Mouse (Mus musculus): ENCODE results near the gene Adamts20. TPM values are rescaled to one million over a fixed set of nuclear protein-coding genes. Genes with fewer than 3 reads are reported as not detected.
A peak's percentile ranks its signal among the peaks of the same experiment; 100 is the strongest.
"Not testable (repeated sequence)": the region's sequence is repeated elsewhere in the genome, so short reads cannot be mapped to it uniquely, and the experiment has no call there.

Gene Adamts20
- polyA plus RNA-seq, 1 experiment from 2014 or later: 3.1 TPM

DNA sequence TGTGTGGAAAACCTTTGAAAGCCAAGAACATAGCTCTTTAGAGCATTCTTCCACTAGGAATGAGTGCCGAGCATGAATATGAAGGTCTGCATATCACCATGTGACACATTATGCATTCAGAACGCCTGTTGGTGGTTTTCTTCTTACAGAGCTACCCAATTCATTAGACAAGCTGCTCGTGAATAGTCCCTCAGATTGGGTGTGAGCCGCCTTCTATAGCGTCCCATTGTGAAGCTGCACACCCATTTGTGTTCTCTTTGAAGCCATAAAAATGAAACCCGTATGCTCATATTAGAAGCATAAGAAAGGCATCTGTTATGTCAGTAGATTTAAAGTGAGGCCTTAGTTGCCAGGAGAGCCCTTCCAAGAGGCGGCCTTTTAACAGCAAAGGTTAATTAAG lies 72.5 kb downstream of the Adamts20 start:
- Histone ChIP-seq H3K4me1 (no peaks in the 10 kb centered on the region), H3K4me3 (no peak overlapping the region), H3K9me3 (no peaks in the 10 kb centered on the region), H3K27ac (replicated peaks) (no peak overlapping the region), H3K36me3 (replicated peaks) (no peaks in the 10 kb centered on the region), H3K27me3 (replicated peaks; ENCODE audit: low read depth, poor library complexity, severe bottlenecking) (no peaks in the 10 kb centered on the region)
- WGBS: 80% methylated on average over 7 of the region's 7 CpGs
- no peak for DNase-seq (ENCODE audit: low spot score)

DNA sequence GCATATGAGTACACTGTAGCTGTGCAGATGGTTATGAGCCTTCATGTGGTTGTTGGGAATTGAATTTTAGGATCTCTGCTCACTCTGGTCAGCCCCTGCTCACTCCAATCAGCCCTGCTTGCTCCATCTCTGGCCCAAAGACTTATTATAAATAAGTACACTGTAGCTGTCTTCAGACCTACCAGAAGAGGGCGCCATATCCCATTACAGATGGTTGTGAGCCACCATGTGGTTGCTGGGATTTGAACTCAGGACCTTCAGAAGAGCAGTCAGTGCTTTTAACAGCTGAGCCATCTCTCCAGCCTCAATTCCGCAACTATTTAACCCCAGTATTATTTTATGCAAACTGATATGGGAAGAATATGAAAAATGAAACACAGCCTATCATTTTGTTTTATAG lies 75.1 kb downstream of the Adamts20 start:
- H3K27ac ChIP-seq (replicated peaks); H3K9me3 ChIP-seq; H3K4me1 ChIP-seq; H3K4me3 ChIP-seq; H3K27me3 ChIP-seq (replicated peaks; ENCODE audit: low read depth, poor library complexity, severe bottlenecking); H3K36me3 ChIP-seq (replicated peaks); DNase-seq (ENCODE audit: low spot score): not testable (repeated sequence)
- 72% methylated on average over 2 of the region's 2 CpGs for WGBS

DNA sequence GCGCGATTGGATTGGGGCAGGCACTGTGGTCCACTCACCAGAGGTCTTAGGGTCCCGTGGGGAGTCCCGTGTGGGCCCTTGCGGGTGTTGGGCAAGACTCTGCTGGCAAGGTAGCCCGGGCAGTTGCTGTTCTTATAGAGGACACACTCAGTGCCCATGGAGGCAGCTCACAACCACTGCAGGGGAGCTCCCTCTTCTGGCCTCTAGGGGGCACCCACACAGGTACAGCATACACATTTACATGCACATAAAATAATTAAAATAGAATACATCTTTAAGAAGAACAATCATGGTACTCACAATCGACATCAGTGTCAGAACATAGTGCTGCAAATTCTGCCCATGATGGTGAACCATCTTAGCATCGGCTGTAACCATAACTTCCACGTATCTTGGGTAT lies 85.8 kb downstream of the Adamts20 start:
- no peaks in the 10 kb centered on the region for H3K4me1 ChIP-seq
- H3K36me3 ChIP-seq (replicated peaks): peaks cover 5% of the 10 kb centered on the region; the same call in 1 of the 2 replicates
- WGBS: 97% methylated on average over 7 of the region's 9 CpGs
- no peaks in the 10 kb centered on the region for H3K9me3 ChIP-seq
- H3K27ac ChIP-seq (replicated peaks): no peak overlapping the region
- DNase-seq (ENCODE audit: low spot score): no peak
- no peak overlapping the region for H3K4me3 ChIP-seq
- H3K27me3 ChIP-seq (replicated peaks; ENCODE audit: low read depth, poor library complexity, severe bottlenecking): no peaks in the 10 kb centered on the region

DNA sequence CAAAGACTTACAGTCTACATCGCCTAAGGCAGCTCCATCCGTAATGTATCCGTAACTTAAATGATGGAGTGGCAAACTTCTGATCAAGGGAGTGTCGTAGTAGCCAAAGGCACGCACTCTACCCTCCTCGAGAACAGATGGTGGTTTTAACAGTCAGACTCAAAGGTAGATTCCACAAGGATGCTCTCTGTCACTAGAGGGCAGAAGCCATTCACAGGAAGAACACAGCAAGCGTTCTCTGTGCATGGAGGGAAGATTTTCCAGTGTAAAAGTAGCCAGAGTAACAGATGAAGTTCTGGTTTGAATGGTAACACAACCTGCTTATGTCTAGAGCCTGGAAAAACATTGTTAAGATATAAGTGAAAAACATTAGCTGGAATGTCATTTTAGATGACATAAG lies 92.7 kb downstream of the Adamts20 start:
- Histone ChIP-seq H3K4me1 (no peaks in the 10 kb centered on the region), H3K27me3 (replicated peaks; ENCODE audit: low read depth, poor library complexity, severe bottlenecking) (no peaks in the 10 kb centered on the region), H3K4me3 (no peak overlapping the region), H3K27ac (replicated peaks) (no peak overlapping the region), H3K36me3 (replicated peaks) (no peaks in the 10 kb centered on the region), H3K9me3 (no peaks in the 10 kb centered on the region)
- WGBS: 83% methylated on average over 7 of the region's 7 CpGs
- DNase-seq (ENCODE audit: low spot score): no peak

DNA sequence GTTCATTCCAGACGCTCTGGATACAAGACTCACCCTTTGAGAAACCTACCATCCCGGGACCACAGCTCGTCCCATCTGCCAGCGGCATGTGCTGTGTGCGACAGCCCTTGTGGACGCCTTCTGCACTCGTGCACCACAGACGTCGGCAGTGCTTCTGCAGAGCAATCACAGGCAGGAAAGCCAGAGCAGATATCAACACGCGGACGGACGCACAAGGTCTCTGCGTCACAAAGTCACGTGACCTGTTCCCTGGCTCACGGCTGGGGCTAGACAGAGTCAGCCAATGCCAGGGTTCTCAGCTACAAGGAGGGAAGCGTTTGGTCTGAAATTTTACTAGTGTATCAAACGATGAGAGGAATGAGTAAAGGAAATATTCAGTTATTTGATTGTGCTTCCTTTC lies 116.2 kb downstream of the Adamts20 start:
- no peaks in the 10 kb centered on the region for H3K4me1 ChIP-seq
- DNase-seq (ENCODE audit: low spot score): no peak
- no peak overlapping the region for H3K27ac ChIP-seq (replicated peaks)
- no peaks in the 10 kb centered on the region for H3K27me3 ChIP-seq (replicated peaks; ENCODE audit: low read depth, poor library complexity, severe bottlenecking)
- H3K36me3 ChIP-seq (replicated peaks): peaks cover 42% of the 10 kb centered on the region
- WGBS: 92% methylated on average over 18 of the region's 18 CpGs
- H3K4me3 ChIP-seq: no peak overlapping the region
- H3K9me3 ChIP-seq: peaks cover 4% of the 10 kb centered on the region; the same call in 1 of the 2 replicates

DNA sequence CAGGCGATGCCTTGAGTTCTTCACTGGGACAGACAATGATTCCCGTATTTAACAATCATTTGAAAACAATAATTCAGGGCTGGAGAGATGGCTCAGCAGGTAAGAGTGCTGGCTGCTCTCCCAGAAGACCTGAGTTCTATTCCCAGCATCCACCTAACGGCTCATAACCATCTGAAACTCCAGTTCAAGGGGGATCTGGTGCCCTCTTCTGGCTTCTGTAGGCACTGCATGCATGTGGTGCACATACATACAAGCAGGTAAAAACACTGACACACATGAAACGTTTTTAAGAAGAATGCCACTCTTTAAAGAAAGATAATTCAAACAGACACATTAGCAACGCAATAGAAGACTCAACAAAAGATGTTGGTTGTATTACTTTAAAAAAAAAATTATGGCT lies 120.9 kb downstream of the Adamts20 start:
- Histone ChIP-seq H3K27ac (replicated peaks) (no peak overlapping the region), H3K9me3 (peaks cover 4% of the 10 kb centered on the region; the same call in 1 of the 2 replicates), H3K36me3 (replicated peaks) (peaks cover 27% of the 10 kb centered on the region), H3K4me1 (no peaks in the 10 kb centered on the region), H3K27me3 (replicated peaks; ENCODE audit: low read depth, poor library complexity, severe bottlenecking) (no peaks in the 10 kb centered on the region), H3K4me3 (no peak overlapping the region)
- DNase-seq (ENCODE audit: low spot score): no peak
- 88% methylated on average over 5 of the region's 5 CpGs for WGBS

DNA sequence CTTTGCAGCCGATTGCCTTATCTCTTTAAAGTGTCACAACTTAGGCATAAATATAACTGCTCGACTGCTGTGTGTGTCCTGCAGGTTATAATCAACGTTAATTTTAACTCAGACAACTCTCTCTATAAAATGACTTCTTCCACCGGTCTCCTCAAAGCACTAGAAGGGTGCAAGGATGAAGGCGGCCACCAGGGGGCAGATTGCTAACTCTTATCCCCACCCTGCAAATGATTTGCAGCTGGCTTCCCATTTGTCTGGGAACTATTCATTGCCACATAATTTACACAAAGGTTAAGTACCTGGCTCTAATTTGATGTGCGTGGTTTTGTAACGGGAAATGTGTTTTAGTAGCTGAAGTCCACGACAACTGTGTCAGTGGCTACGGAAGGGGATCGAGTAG lies 122.9 kb downstream of the Adamts20 start:
- peaks cover 8% of the 10 kb centered on the region for H3K4me1 ChIP-seq

DNA sequence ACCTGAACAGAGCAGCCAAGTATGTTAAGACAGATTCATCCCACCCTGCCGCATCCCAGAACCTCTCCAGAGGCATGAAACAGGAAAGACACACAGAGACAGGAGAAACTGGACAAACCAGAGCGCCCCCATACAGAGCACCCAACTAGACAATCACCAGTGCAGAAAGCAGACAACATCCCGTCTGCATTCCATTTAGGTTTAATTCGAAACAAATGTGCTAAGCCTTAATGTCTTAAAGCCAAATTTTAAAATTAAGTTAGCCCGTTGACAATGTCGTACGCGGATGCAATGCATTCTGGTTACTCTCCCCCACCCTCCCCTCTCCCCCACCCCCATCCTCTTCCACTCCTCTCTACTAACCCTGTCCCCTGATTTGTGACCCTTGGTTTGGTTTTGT lies 126.2 kb downstream of the Adamts20 start:
- WGBS: 56% methylated on average over 8 of the region's 8 CpGs
- Histone ChIP-seq H3K36me3 (replicated peaks) (peaks cover 6% of the 10 kb centered on the region; the same call in 1 of the 2 replicates), H3K27ac (replicated peaks) (peak overlapping the region; percentile 63), H3K27me3 (replicated peaks; ENCODE audit: low read depth, poor library complexity, severe bottlenecking) (no peaks in the 10 kb centered on the region), H3K9me3 (no peaks in the 10 kb centered on the region), H3K4me1 (peaks cover 17% of the 10 kb centered on the region), H3K4me3 (no peak overlapping the region)
- DNase-seq (ENCODE audit: low spot score): peak; percentile 26

More for the DNA sequence above, 122.9 kb downstream of the Adamts20 start:
- Histone ChIP-seq H3K9me3 (peaks cover 4% of the 10 kb centered on the region; the same call in 1 of the 2 replicates), H3K4me3 (no peak overlapping the region), H3K36me3 (replicated peaks) (peaks cover 27% of the 10 kb centered on the region), H3K27me3 (replicated peaks; ENCODE audit: low read depth, poor library complexity, severe bottlenecking) (no peaks in the 10 kb centered on the region), H3K27ac (replicated peaks) (no peak overlapping the region)
- 62% methylated on average over 10 of the region's 10 CpGs for WGBS
- peak; percentile 75 for DNase-seq (ENCODE audit: low spot score)

DNA sequence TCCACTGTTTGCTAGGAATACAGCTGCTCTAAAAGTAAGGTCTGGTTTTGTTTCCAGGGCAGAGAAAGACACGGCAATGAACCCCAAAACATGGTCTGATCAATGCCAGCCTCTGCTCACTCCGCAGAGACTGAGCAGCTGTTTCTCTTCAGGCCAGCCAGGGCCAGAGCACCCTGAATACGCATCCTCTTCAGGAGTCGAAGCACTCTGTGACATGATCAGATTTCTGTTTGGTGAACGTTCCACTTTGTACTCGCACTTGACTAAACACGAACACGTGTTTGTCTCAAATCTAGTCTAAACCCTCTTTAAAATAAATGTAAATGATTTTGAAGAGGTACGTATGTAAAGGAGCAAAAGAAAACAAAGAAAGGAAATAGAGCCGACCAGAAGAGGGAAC lies 130.6 kb downstream of the Adamts20 start:
- Histone ChIP-seq H3K27ac (replicated peaks) (no peak overlapping the region), H3K36me3 (replicated peaks) (peaks cover 6% of the 10 kb centered on the region), H3K27me3 (replicated peaks; ENCODE audit: low read depth, poor library complexity, severe bottlenecking) (no peaks in the 10 kb centered on the region), H3K4me3 (no peak overlapping the region), H3K9me3 (no peaks in the 10 kb centered on the region), H3K4me1 (peaks cover 17% of the 10 kb centered on the region)
- 54% methylated on average over 10 of the region's 10 CpGs for WGBS
- no peak for DNase-seq (ENCODE audit: low spot score)

DNA sequence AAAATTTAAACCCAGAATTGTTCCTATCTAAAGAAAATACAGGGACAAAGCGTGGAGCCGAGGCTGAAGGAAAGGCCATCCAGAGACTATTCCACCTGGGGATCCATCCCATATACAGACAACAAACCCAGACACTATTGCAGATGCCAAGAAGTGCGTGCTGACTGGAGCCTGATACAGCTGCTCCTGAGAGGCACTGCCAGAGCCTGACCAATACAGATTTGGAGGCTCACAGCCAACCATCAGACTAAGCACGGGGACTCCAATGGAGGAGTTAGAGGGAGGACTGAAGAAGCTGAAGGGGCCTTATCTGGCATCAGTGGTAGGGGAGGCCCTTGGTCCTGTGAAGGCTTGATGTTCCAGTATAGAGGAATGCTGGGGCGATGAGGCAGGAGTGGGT lies 138.6 kb downstream of the Adamts20 start:
- Histone ChIP-seq H3K27ac (replicated peaks) (no peak overlapping the region), H3K27me3 (replicated peaks; ENCODE audit: low read depth, poor library complexity, severe bottlenecking) (no peaks in the 10 kb centered on the region), H3K36me3 (replicated peaks) (peaks cover 16% of the 10 kb centered on the region), H3K9me3 (no peaks in the 10 kb centered on the region), H3K4me3 (no peak overlapping the region), H3K4me1 (peaks cover 10% of the 10 kb centered on the region)
- WGBS: 90% methylated on average over 5 of the region's 5 CpGs
- no peak for DNase-seq (ENCODE audit: low spot score)

DNA sequence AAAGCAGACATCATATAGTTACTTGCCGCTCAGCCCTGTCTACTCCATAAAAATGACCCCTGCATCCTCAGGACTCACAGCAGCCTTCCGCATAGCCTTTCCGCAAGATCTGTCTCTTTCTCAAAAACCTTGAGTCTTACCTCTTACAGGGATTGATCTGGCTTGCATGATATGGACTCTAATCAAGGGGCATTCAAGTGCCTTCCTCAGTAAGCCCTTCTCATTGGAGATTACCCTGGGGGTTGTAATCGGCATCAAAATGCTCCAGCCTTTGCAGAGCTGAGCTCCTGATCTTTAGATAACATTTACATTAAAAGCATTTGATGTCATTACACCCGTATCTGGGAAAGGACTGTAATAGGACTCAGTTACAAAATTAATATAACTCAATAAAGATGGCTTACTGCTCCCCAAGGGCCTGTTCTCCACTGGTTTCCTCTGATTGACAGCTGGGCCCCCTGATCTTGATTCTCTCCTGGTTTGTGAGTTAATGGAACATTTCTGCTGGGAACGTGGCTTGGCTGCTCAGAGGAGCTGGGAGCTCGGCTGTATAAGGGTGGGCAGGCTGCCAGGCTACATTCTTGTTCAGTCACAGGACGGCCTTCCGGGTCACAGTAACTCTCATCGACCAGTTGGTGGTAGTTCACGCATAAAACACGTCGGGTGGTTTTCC lies 139.6 kb downstream of the Adamts20 start:
- Histone ChIP-seq H3K9me3 (no peaks in the 10 kb centered on the region), H3K4me3 (no peak overlapping the region), H3K27me3 (replicated peaks; ENCODE audit: low read depth, poor library complexity, severe bottlenecking) (no peaks in the 10 kb centered on the region), H3K4me1 (peaks cover 10% of the 10 kb centered on the region), H3K36me3 (replicated peaks) (peaks cover 16% of the 10 kb centered on the region), H3K27ac (replicated peaks) (no peak overlapping the region)
- peak; percentile 24 for DNase-seq (ENCODE audit: low spot score)
- 75% methylated on average over 13 of the region's 13 CpGs for WGBS

DNA sequence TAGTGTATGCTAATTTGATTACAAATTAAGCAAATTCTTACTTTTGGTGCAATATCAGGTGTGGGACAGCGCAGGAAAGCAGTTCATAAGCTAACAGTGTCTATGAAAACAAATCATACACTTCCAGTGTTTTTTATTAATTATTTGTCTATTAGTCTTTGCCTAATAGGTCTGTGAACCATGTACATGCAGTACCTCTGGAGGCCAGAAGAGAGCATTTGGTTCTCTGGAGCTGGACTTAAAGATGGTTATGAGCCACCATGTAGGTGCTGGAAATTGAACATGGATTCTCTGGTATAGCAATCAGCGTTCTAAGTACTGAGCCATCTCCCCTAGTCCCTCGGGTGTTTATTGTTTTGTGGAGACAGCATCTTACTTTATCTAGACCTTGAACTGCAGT lies 149.0 kb downstream of the Adamts20 start:
- no peaks in the 10 kb centered on the region for H3K36me3 ChIP-seq (replicated peaks)
- H3K9me3 ChIP-seq: no peaks in the 10 kb centered on the region
- no peak overlapping the region for H3K4me3 ChIP-seq
- H3K4me1 ChIP-seq: no peaks in the 10 kb centered on the region
- 90% methylated on average over 3 of the region's 3 CpGs for WGBS
- H3K27ac ChIP-seq (replicated peaks): no peak overlapping the region
- DNase-seq (ENCODE audit: low spot score): no peak
- no peaks in the 10 kb centered on the region for H3K27me3 ChIP-seq (replicated peaks; ENCODE audit: low read depth, poor library complexity, severe bottlenecking)

DNA sequence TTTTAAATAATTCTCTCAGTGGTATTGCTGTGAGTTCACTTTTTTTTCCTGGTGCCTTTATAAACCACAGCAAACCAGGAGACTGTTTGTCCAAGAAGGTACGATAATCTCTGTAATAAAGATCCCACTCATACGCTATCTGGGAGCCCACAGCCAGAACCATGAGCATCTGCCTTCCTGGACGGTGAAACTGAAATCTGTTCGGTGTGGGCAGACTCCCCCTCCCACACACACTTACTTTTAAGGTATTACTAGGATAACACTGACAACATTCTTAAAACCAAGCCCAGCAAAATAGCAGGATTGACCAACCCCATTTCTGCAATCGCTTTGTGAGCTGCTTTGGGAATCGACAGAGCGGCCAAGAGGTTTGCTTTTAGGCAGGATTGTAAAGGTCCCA lies 155.5 kb downstream of the Adamts20 start:
- no peak for DNase-seq (ENCODE audit: low spot score)
- Histone ChIP-seq H3K27ac (replicated peaks) (no peak overlapping the region), H3K4me1 (no peaks in the 10 kb centered on the region), H3K9me3 (no peaks in the 10 kb centered on the region), H3K4me3 (no peak overlapping the region), H3K36me3 (replicated peaks) (no peaks in the 10 kb centered on the region), H3K27me3 (replicated peaks; ENCODE audit: low read depth, poor library complexity, severe bottlenecking) (no peaks in the 10 kb centered on the region)
- WGBS: 91% methylated on average over 7 of the region's 7 CpGs

Measured in embryonic facial prominence, embryonic 10.5 days (tissue).